Mouse (Mus musculus): ENCODE data around the gene Hps5.
"Not testable (repeated sequence)": the region's sequence is repeated elsewhere in the genome, so short reads cannot be mapped to it uniquely, and the experiment has no call there.

Hps5 gene

DNA sequence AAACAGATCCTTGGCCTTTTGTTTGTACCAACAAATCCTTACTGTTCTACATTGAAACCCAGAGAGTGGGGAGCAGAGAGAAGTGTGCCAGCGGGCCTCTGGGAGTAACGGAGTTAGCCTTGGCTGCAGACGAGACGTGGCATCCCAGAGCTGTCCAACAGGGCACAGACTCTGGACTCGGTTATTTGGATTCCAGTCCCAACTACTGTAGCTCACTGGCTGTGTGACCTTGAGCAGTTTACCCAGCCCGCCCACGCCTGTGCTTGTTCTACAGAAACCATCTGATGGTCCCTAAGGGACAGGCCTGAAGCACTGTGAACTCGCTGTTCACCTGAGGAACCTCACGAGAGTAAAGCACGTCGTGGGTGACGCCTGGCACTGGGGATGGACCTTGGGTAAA lies 34.0 kb upstream of the Hps5 start:
- intact Hi-C loops (cut with DNase I): no loop called here

DNA sequence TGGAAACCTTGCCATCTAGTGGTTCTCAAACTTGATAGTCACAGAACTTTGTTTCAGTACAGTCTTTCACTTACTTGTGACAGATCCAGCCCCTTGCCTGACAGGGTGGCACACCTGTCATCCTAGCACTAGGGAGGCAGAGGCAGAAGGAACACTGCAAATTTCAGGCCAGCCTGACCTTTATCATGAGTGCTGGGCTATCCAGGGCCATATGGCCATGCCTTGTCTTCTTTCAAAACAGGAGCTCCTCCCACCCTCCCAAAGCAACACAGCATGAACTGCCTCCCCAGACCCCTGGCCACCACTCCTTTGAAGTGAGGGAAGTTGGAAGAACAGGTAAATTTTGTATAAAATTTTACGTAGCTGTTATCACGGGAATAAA lies 31.9 kb upstream of the Hps5 start:
- intact Hi-C loops (cut with DNase I): no loop called here

GRCm38 (mm10) chr7:46827046-46827802 lies 31.4 kb upstream of the Hps5 start:
- intact Hi-C loops (cut with DNase I): no loop called here

GRCm38 (mm10) chr7:46820876-46821632 lies 25.2 kb upstream of the Hps5 start:
- intact Hi-C loops (cut with DNase I): not testable (repeated sequence)

DNA sequence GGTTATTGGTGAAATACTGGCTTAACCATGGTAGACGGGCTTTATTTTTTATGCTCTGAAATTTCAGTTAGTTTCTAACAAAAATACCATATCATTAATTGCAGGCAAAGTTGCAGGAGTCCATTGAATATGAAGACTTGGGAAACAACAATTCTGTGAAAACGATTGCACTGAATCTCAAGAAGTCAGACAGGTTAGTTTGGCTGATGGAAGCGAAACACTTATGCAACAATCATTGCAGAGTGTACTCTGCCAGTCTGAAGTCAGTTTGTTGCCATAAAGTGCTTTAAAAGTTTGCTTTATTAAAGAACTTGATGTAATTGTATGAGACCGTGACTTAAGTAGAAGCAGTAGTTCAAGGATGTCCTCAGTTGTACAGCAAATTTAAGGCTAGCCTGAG lies 18.1 kb upstream of the Hps5 start:
- intact Hi-C loops (cut with DNase I): no loop called here

- intact Hi-C loops (cut with DNase I): no loop called here
Measured at GRCm38 (mm10) chr7:46810325-46810724, 14.5 kb upstream of the Hps5 start.

DNA sequence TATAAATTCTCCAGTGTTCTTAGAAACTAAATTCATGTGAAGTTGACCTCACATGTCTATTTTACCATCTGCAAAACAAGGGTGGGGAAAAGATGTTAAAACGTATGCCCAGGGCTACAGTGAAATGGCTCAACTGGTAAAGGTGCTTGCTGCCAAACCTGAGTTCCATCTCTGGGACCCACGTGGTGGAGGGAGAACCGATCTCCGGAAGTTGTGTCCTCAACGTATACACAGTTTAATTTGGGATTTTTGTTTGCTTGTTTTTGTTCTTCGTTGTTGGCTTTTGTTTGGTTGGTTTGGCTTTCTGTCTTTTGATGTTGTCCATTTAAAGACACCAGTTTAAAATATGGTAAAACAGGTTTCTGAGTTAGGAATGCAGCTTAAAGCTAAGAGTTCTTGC lies 915 bp upstream of the Hps5 start:
- intact Hi-C loops (cut with DNase I): loop anchor here (5.0 to 10.0 kb wide), 2 partner anchors 51 to 218 kb away; no protein-coding TSS in a partner anchor

DNA sequence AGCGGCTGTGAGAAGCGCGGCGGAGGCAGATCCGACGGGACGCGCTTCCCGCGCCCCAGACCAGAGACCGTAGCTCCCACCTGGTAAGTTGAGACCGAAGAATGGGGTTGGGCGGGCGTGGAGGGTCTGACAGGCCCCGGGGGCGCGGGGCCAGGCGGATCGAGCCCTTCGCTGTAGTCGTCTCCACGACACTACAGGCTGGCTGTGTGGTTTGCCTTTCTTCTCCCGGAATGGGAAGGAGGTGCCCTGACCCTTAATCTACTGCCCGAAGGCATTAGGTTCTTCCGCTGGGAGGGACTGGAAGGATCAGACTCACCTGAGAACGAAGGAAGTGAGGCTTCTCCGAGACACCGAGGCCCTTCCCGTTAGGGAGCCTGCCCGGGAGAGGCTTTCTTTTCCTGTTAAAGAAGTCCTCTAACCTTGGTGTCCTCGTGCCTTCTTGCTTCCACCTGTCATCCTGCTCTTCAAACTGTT lies 379 bp upstream of the Hps5 start:
- intact Hi-C loops (cut with DNase I): loop anchor here (5.0 to 10.0 kb wide), 2 partner anchors 51 to 219 kb away; no protein-coding TSS in a partner anchor

DNA sequence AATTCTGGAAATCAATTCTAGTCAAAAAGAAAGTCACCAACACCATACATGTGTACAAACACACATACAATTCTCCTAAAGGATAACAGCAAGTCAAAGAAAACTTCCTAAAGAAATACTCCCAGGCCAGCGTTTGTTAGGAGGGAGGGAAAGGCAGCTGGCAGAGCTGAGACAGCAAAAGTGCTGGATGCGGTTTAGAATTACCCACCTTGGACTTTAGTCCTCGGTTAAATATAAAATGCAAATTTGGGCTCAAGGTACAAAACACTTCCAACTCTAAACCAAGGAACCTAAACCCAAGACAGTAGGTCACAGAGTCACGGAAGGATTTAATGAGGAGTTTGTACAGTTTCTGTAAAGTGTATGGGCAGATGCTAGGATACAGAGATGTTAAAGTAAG lies 2.0 kb downstream of the Hps5 start:
- intact Hi-C loops (cut with DNase I): loop anchor here (10.0 kb wide), 1 partner anchor 221 kb away; no protein-coding TSS in a partner anchor

- intact Hi-C loops (cut with DNase I): no loop called here
Measured at GRCm38 (mm10) chr7:46789177-46789849, 6.6 kb downstream of the Hps5 start.

DNA sequence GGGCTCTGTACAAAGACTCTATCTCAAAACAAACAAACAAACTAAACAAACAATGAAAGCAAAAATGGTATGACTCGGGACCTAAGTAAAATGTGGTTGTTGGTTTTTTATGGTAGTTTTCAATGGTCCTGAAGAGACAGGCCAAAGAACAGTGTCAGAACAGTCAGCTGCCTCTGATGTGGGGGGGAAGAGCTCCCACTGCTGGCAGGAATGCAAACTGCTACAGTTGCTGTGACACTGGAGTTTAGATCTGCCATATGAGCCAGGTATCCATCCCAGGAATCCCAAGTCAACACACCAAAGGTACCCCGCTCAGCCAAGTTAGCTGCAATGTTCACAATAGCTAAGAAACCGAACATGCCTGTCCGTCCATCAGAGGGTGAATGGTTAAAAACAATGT lies 25.2 kb downstream of the Hps5 start:
- intact Hi-C loops (cut with DNase I): loop anchor here (1.0 kb wide), 1 partner anchor 54 kb away; no protein-coding TSS in a partner anchor

- intact Hi-C loops (cut with DNase I): no loop called here
Measured at GRCm38 (mm10) chr7:46768451-46768850, 27.4 kb downstream of the Hps5 start.

DNA sequence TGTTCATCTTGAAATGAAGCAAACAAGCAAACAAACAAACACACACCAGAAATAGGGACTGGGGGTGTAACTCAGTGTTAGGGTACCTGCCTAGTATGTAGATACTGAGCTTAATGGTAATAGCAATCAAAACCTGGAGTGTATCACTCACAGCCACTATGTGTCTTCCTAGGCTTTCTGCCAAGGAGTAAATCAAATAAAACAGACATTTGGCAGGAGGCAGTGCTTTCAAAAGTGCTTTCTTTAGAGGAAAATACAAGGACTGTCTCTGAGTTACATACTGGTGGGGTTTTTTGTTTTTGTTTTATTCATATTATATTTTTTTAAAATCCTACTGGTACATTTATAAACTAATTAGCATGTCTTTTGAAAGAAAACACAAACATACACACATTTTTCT lies 28.5 kb downstream of the Hps5 start:
- intact Hi-C loops (cut with DNase I): no loop called here

- intact Hi-C loops (cut with DNase I): no loop called here
Measured at GRCm38 (mm10) chr7:46764672-46765071, 31.2 kb downstream of the Hps5 start.

GRCm38 (mm10) chr7:46762601-46763000 lies 33.3 kb downstream of the Hps5 start:
- intact Hi-C loops (cut with DNase I): no loop called here

- intact Hi-C loops (cut with DNase I): no loop called here
Measured at GRCm38 (mm10) chr7:46761049-46761795, 34.6 kb downstream of the Hps5 start.

GRCm38 (mm10) chr7:46751490-46751889 lies 44.4 kb downstream of the Hps5 start, which contains the start of gene Saa2:
Saa2 (plus strand) TSS chr7:46751790.
- intact Hi-C loops (cut with DNase I): no loop called here

DNA sequence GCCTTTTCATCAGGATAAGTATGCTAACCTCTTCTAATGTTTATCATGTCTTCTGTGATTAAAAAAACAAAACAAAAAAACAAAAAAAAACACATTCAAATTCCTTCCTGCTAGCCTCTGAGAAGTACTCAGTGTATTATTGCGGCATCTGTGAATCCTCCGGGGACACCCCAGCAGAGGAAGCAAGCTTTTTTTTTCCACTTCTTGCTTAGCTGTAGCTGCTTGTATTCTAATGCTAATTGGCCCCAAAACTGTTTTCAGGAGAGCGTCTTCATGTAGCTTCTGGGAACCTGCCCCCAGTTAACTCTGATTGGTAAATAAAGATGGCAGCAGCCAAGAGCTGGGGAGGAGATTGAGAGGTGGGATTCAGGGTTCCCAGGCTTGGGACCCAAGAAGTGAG lies 47.4 kb downstream of the Hps5 start:
- intact Hi-C loops (cut with DNase I): no loop called here

GRCm38 (mm10) chr7:46746381-46746780 lies 49.5 kb downstream of the Hps5 start:
- intact Hi-C loops (cut with DNase I): no loop called here

- intact Hi-C loops (cut with DNase I): no loop called here
Measured at GRCm38 (mm10) chr7:46745816-46746215, 50.0 kb downstream of the Hps5 start.

DNA sequence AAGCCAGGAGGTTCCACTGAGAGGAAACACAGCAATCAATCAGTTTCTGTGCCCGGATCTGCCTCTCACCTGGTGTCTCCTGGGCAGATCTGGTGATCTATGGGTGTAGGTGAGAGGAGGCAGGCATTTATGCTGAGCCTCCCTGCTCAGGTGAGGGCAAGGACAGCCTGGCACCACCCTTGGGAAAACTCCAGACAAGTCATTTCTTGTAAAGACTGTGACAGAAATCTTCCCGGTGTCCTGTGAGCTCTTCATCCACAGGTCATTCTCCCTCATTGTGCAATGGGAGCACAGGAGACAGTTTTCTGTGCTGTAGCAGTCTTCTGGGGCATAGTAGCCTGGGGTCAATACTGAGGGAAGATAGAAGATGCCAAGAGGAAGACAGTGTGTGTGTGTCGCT lies 53.0 kb downstream of the Hps5 start, which contains the start of gene Saa1:
Gene Saa1, minus strand, starts transcription at position 101 of the 400 bp plus-strand sequence.
- intact Hi-C loops (cut with DNase I): not testable (repeated sequence)
